ENCODE assay signal across 1 mouse cellular context in the genomic region with DNA sequence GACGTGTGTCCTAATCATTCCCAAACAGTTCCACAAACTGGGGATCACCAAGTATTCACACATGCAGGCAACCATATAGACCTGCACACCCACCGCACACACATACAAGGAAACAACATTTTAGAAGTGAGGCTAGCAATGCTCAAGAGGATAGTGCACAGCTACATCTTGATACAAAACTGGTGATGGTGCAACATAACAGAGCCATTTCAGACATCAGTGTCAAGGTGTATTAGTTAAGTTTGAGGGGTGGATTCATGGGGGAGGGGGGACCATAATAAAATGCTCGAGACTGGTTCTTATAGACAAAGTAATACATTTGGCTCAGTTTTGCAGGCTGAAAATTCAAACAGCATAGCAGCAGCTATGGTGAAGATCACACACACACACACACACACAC.
TF ChIP-seq lines count a peak whose summit lies in the region.

No protein-coding gene starts in this region.

TF ChIP-seq in MEL, 35 proteins besides CTCF, POLR2A, EP300 and RAD21 (continued from another document):
- TF ChIP-seq ZNF384 (IDR thresholded peaks at IDR 0.05; ENCODE audit: low read depth, low read length) = no peak
- no peak for TF ChIP-seq ELF1 (IDR thresholded peaks at IDR 0.05; ENCODE audit: low read depth, low read length)
- TF ChIP-seq ZMIZ1 (IDR thresholded peaks at IDR 0.05; ENCODE audit: low read depth, low read length) = no peak
- TF ChIP-seq CHD2 (IDR thresholded peaks at IDR 0.05; ENCODE audit: low read length) = no peak
- TF ChIP-seq POLR2AphosphoS5 (IDR thresholded peaks at IDR 0.05; ENCODE audit: borderline replicate concordance, low read depth, low read length) = no peak
- TF ChIP-seq ZC3H11A (IDR thresholded peaks at IDR 0.05; ENCODE audit: low read depth, low read length) = no peak
- TF ChIP-seq UBTF (IDR thresholded peaks at IDR 0.05; ENCODE audit: borderline replicate concordance, insufficient read depth, low read depth, low read length) = no peak
